Mouse (Mus musculus) C2C12 (cell line): Measurements from ENCODE around the gene Rcl1.

Source experiments
- CTCF ChIP-seq: IDR thresholded peaks from one replicate; pipeline ENCODE4 v1.5.1; 2011; ENCODE audit not compliant: control insufficient read depth, insufficient read depth, insufficient read length
- MAX ChIP-seq: IDR thresholded peaks from one replicate; pipeline ENCODE4 v1.6.1; 2011; ENCODE audit warnings: mild to moderate bottlenecking, control low read depth
- MYOD1 ChIP-seq: IDR thresholded peaks from one replicate; pipeline ENCODE4 v1.6.1; 2011; ENCODE audit warnings: low read depth; ENCODE audit not compliant: control insufficient read depth, insufficient read length
- MYOG ChIP-seq: IDR thresholded peaks from one replicate; pipeline ENCODE4 v1.6.1; 2011; ENCODE audit not compliant: control insufficient read depth, insufficient read length; ENCODE audit errors: extremely low read depth

DNA sequence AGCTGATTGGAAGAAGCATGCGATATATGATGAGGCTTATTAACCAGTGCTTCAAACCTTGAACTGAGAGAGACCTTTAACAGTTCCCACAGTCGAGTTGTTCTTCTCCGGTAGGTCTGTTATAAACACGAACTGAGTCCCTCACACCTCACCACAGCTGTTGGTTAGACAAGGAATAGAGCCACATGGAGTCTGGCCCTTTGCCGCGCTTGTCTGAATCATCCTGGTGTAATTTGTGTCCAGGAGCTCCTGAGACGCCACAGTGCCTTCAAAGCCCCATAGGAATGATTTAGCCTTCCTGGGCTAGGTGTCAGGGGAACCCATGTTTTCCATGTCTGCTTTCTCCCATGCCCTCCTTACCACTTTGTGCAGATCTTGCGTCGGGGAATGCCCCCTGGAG is 20.2 kb downstream of the Rcl1 start:
- TF ChIP-seq MYOG, result no peak
- no peak for TF ChIP-seq CTCF
- no peak for TF ChIP-seq MAX
- TF ChIP-seq MYOD1, result no peak
